Mouse (Mus musculus) gastrocnemius, postnatal 36 days (tissue): ENCODE results near the gene Mad1l1. TPM values are rescaled to one million over a fixed set of nuclear protein-coding genes. Genes with fewer than 3 reads are reported as not detected.

Experiments
- DNase-seq, 2 experiments: peaks; one replicate each; pipeline ENCODE4 v3.0.0; 2022
- intact Hi-C: fragments of 180-260 bp; cut with DNase I; formaldehyde crosslinking; loops from one replicate; pipeline ENCODE4 v1.15.1; 2025
- total RNA-seq, 2 experiments: library from RNA; stranded (reverse); gene quantifications; 2 replicates each; pipeline ENCODE4 v1.2.3; 2021

Mad1l1 gene
- total RNA-seq, 2 experiments from 2014 or later = 6.5 to 7.1 TPM

- DNase-seq = no peak
- intact Hi-C loops = no loop called here
These were observed 98.0 kb downstream of the Mad1l1 start for GRCm38 (mm10) chr5:140223070-140224053.

DNA sequence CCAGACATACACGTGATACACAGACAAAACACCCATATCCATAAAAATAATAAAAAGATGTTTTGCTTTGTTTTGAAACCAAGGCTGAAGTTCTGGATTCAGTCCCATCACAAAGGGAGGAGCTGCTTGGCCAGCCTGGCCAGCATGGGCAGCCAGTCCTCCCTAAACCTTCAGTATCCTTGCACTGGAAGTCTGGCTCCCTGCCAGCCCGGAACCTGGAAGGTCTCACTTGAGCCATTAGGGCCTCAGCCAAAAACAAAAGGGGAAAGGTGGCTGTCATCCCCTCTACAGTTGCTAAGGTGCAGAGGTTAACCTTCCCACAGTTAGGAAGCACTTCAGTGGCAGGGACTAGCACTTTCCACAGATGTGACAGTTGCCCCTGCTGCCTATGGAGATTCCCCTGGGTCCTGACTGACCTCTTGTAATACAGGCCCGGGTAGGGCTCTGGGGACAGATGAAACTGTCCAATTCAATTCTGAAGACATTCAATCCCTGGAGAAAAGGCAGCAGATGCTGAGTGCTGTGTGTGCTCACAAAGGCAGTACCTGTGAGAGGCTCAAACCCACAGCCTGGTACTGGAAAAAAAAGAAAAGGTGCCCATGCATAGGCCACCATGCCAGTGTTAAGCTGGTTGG lies 100.2 kb downstream of the Mad1l1 start:
- DNase-seq = peak in 1 of 2 experiments; percentile 23
- intact Hi-C loops = no loop called here

DNA sequence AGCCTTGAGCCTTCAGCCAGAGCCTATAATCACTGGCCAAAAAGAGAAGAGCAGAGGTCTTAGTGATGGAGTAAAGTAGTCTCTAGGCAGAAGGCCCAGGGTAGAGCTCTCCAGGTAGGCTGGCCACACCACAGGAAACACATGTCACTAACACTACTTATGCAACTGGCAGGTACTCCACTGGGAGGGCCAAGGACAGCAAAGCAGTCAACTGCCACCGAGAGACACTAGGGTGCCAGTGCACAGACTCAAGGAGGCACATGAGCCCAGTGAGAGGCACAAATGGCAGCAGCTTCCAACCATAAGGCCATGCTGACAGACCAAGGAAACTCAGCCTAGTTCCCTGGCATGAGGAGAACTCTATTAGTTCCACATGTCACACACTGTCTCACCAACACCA lies 102.1 kb downstream of the Mad1l1 start:
- DNase-seq = no peak
- intact Hi-C loops = no loop called here

DNA sequence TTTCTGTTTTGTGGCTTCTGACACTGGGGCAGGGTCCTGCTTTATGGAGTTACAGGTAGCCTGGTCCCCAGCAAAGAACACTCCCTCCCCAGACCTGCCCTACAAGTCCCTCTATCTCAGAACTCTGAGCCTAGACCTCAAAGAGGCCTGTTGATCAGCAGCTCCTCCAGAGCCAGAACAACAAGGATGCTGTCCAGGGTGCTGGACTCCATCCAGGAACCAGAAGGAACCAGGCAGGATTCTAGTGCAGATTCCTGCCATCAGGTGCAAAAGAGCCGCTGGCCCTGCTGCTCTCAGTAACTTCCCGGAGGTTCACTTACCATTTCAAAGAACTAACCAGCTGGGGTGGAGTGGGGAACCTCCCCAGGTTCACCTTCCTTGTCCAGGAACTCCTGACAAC lies 103.5 kb downstream of the Mad1l1 start:
- intact Hi-C loops = no loop called here
- DNase-seq = peak in 1 of 2 experiments; percentile 12

DNA sequence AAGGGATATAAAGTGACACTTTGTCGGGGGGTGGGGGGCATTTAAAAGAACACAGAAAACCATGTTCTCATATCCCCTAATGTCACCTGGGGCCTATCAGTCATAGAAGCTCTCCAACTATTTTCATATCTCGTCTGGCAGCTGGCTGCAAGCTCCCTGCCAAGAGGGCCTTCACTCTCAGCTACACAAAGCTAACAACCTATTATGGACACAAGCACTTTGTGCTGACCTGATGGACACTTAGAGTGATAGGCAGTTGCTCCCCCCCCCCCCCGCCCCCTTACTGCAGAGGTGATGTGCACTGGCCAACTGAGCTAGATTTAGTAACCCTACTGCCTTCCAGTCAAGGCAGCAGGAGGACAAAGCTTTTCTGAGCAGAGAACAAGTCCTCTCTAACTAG lies 104.3 kb downstream of the Mad1l1 start:
- intact Hi-C loops = no loop called here
- DNase-seq = no peak

DNA sequence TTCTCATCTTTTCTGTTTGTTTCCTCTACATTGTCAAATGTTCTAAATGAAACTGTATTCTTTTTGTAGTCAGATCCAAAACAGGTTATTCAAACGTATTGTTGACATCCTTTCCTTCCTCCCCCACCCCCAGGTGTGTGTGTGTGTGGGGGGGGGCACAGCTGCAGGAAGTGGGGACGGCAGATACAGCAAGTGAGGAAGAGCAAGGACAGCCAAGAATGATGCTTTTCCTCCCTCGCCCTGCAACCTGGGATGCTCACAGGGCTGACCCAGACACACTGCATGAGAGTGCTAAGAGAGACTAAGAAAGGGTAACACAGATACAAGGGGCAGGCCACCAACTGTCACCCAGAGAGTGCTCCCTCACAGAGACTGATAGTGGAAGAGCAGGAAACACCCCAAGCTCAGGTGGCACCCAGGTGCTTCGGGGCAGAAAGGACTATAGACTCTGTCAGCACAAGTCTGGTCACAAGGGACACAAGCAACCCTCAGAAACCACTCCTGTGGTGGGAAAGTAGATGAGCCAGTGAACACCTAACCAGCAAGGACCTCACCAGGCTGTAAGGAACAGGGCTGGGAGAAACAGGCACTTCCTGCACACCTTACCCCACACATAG lies 105.8 kb downstream of the Mad1l1 start:
- DNase-seq = no peak
- intact Hi-C loops = no loop called here

DNA sequence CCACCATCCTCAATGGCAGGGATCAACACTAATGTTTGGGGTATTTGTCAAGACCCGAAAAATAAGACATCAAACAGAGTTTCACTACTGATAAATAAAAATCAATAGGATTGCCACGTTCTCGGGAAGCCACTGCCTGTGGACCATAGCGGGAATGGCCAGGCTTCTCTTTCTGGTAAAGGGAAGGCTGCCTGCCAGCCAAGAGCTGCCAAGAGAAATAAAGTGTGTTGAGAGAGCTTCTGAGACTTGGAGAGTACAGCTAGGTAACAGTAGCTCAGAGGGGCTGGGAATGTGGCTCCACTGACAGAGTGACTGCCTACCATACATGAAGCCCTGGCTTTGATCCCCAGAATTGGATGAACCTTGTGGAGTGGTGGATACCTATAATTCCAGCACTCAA lies 108.4 kb downstream of the Mad1l1 start:
- intact Hi-C loops = no loop called here
- no peak for DNase-seq

- DNase-seq = no peak
- intact Hi-C loops = no loop called here
These were observed 110.8 kb downstream of the Mad1l1 start for GRCm38 (mm10) chr5:140210417-140211184.

DNA sequence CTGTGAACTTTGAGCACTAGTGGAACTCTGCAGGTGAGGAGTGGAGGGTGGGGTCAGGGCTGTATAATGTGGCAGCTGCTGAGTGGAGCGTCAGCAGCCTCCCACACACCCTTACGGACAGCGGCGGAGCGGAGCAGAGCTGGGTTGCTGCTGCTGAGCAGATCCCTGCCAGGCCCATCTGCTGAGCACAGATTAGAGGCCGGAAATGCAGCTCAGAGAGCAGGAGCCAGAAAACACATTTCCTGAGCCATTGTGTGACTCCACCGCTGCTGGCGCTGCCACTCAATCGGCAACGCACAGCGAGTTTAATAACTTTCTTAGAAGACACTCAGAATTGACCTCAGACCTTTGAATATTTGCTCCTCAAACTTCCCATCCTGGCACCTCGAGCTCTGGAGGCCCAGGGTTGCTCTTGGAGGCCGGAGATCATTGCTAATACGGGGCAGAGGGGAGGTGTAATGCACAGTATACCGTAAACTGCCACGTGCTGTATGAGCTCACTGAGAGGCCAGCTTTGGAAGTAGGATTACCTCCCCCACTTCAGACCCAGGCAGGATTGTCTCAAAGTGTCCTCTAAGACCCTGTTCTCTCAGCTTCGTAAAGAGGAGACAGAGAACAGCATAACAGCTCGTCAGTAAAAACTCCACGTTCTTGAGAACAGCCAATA lies 112.5 kb downstream of the Mad1l1 start:
- intact Hi-C loops = no loop called here
- DNase-seq = peak in 1 of 2 experiments; percentile 20

DNA sequence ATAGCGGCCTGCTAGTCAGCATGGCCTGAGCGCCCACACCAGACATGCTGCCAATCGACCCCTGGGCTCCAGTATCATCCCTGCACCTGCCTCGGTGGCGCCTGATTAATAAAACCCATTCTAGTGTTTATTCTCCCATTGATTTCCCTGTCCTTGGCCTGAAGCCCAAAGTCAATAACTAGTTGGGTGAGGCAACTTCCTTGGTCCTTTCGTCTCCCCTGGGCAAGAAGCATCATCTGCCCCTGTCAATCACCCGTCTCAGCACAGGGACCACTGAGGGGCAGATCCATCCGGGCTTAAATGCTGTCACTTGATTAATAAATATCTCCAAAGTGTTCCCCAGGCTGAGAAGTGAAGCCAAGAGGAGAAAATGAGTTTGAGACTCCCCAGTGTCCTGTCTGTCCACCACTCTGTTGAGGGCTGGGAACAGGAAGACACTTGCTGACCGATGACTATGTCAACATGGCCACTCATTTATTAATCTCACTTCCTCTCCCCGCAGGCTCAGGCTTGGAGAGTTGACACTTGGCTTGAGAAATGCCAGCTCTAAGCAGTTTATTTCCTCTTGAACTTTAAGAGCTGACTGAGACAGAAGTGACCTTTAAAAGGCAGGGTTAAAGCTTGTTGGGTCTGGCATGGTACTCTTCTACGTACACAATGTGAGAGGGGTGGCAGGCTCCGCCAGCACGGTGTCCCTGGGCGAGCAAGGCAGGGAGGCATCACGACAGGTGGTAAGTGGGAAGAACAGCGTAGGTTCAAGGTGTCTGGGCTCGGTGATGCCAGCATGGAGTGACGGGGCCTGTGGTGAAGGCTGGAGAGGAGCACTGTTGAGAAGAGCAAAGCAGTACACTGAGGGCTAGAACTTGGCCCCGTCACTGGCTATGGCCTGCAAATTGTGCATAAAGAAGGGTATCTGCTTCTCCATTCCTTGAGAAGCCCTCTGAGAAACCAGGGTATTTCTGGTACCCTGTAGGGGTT lies 114.3 kb downstream of the Mad1l1 start:
- no peak for DNase-seq
- intact Hi-C loops = no loop called here

GRCm38 (mm10) chr5:140205991-140206390 lies 115.4 kb downstream of the Mad1l1 start:
- intact Hi-C loops = no loop called here
- no peak for DNase-seq

- intact Hi-C loops = no loop called here
- no peak for DNase-seq
These were observed 116.9 kb downstream of the Mad1l1 start for GRCm38 (mm10) chr5:140204465-140204864.

GRCm38 (mm10) chr5:140204037-140204436 lies 117.3 kb downstream of the Mad1l1 start:
- intact Hi-C loops = no loop called here
- no peak for DNase-seq

GRCm38 (mm10) chr5:140202451-140202850 lies 118.9 kb downstream of the Mad1l1 start:
- no peak for DNase-seq
- intact Hi-C loops = no loop called here

- intact Hi-C loops = no loop called here
- DNase-seq = no peak
These were observed 119.8 kb downstream of the Mad1l1 start for GRCm38 (mm10) chr5:140201566-140201965.

DNA sequence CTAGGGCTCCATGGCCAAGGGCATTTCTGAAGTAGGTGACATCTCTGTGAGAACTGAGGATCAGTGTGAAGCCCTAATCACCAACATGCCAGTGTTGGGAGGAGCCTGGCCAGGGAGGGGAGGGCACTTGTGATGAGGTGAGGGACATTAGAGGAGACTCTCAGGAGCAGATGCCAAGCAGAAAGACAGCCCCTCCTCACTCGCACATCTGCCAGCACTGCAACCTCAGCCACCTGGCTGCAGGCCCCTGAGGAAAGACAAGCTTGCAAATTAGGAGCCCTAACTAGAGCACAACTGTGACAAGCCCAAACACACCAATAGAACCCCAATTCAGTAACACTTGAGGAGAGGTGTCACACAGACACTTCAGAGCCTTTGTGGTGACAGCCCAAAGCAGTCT lies 120.2 kb downstream of the Mad1l1 start:
- no peak for DNase-seq
- intact Hi-C loops = no loop called here

GRCm38 (mm10) chr5:140197705-140198104 lies 123.6 kb downstream of the Mad1l1 start:
- DNase-seq = peak; percentile 40 to 61
- intact Hi-C loops = loop anchor here (1.0 to 10.0 kb wide), 2 partner anchors 93 to 207 kb away; no protein-coding TSS in a partner anchor

DNA sequence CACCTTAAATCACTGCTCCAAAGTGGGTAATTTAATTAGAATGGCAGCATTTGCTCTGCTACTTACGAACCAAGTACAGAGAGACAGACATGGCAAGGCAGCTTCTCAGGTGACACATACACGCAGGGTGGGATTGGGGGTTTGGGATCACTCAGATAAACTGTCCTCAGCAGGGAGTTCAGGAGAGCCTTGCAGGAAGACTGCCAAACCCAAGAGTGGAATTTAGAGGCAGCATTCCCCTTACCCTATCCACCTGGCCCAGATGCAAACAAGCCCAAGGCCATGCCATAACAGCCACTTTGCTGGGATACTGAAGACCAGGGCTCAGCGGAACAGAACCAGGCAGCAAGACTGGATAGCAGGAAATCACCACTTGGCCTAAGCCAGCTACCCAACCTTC lies 124.9 kb downstream of the Mad1l1 start:
- intact Hi-C loops = loop anchor here (10.0 kb wide), 1 partner anchor 208 kb away; no protein-coding TSS in a partner anchor
- DNase-seq = no peak

GRCm38 (mm10) chr5:140194173-140194572 lies 127.2 kb downstream of the Mad1l1 start:
- intact Hi-C loops = loop anchor here (10.0 kb wide), 1 partner anchor 211 kb away; no protein-coding TSS in a partner anchor
- DNase-seq = peak in 1 of 2 experiments; percentile 14
